Mouse (Mus musculus): ENCODE data around the gene Rfc5. TPM values are rescaled to one million over a fixed set of nuclear protein-coding genes. Genes with fewer than 3 reads are reported as not detected.

Gene Rfc5
- polyA plus RNA-seq, 1 experiment from 2014 or later = 105 TPM

DNA sequence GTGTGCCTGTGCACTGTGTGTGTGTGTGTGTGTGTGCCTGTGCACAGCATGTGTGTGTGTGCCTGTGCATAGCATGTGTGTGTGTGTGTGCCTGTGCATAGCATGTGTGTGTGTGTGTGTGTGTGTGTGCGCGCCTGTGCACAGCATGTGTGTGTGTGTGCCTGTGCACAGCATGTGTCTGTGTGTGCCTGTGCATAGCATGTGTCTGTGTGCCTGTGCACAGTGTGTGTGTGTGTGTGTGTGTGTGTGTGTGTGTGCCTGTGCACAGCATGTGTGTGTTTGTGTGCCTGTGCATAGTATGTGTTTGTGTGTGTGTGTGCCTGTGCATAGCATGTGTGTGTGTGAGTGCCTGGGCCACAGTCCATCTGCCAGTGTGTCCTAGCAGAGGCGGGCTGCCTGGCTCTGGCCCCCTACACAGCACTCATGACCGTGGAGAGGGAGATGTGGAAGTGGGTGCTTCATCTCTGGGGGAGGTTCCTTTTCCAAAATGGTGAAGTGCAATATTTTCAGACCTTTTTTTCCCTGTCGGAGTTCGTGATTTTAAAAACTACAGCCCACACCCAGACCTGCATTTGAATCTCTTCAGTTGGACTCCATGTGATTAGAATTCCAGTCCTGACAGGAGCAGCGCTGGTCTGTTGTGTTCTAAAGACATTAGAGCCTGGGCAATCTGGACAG lies 14.3 kb downstream of the Rfc5 start:
- Histone ChIP-seq H3K4me1 (replicated peaks) (peaks cover 27% of the 10 kb centered on the region), H3K27ac (peak overlapping the region; percentile 59), H3K9ac (replicated peaks) (no peak overlapping the region), H3K27me3 (no peaks in the 10 kb centered on the region), H3K36me3 (peaks cover 88% of the 10 kb centered on the region), H3K4me2 (no peak overlapping the region), H3K4me3 (replicated peaks) (no peak overlapping the region), H3K9me3 (no peaks in the 10 kb centered on the region)
- WGBS = 82% methylated on average over 7 of the region's 7 CpGs
- ATAC-seq (ENCODE audit: insufficient number of reproducible peaks, insufficient read depth, low FRiP score, low TSS enrichment, low read depth) = no peak

DNA sequence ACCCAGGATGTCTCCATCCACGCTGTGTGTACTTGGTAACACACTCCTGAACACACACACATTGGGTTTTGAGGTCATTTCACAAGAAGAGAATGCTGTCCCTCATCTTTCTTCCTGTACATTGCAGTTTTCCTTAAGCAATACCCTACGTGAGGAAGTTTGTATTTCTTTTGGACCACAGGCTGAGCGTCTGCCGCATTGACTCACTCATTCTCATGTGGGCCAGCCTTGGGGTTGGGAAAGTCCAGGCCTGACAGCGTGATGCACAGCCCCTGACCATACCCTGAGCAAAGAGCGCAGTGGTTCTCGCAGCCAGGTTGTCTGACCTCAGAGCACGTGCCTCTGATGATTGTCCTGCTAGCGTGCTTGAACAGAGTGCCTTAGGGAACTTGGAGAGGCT lies 15.4 kb downstream of the Rfc5 start:
- H3K36me3 ChIP-seq = peaks cover 86% of the 10 kb centered on the region
- H3K4me1 ChIP-seq (replicated peaks) = peaks cover 27% of the 10 kb centered on the region
- no peaks in the 10 kb centered on the region for H3K27me3 ChIP-seq
- H3K4me2 ChIP-seq = no peak overlapping the region
- no peak for ATAC-seq (ENCODE audit: insufficient number of reproducible peaks, insufficient read depth, low FRiP score, low TSS enrichment, low read depth)
- no peak overlapping the region for H3K4me3 ChIP-seq (replicated peaks)
- H3K9ac ChIP-seq (replicated peaks) = no peak overlapping the region
- H3K9me3 ChIP-seq = no peaks in the 10 kb centered on the region
- peak overlapping the region; percentile 59; the same call in 1 of the 2 replicates for H3K27ac ChIP-seq
- 88% methylated on average over 9 of the region's 9 CpGs for WGBS

- no peak for ATAC-seq (ENCODE audit: insufficient number of reproducible peaks, insufficient read depth, low FRiP score, low TSS enrichment, low read depth)
- Histone ChIP-seq H3K4me3 (replicated peaks) (no peak overlapping the region), H3K9ac (replicated peaks) (no peak overlapping the region), H3K27ac (no peak overlapping the region), H3K36me3 (peaks cover 87% of the 10 kb centered on the region), H3K9me3 (no peaks in the 10 kb centered on the region), H3K27me3 (no peaks in the 10 kb centered on the region), H3K4me1 (replicated peaks) (peaks cover 21% of the 10 kb centered on the region), H3K4me2 (no peak overlapping the region)
- 92% methylated on average over 10 of the region's 10 CpGs for WGBS
These were observed 18.3 kb downstream of the Rfc5 start for GRCm38 (mm10) chr5:117370592-117370991.

DNA sequence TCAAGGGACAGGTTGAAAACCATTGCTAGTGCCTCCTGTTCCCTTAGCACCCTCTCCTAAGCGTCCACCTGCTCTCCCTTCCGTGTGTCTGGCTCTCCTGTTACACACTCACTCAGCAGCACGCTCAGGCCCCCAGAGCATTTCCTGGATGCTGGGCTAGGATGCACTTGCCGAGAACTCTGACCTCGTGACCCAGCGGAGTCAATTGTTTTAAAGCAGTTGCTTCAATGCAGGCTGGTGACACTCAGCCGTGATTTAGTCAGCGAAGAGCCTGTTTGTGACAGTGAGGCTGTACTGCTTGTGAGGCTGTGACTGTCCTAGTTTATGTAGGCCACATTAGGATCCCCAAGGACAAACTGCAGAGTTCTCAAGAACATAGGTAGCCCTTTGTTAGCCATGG lies 21.6 kb downstream of the Rfc5 start:
- Histone ChIP-seq H3K9ac (replicated peaks) (no peak overlapping the region), H3K4me2 (no peak overlapping the region), H3K36me3 (peaks cover 84% of the 10 kb centered on the region), H3K4me3 (replicated peaks) (no peak overlapping the region), H3K27ac (no peak overlapping the region), H3K27me3 (no peaks in the 10 kb centered on the region), H3K4me1 (replicated peaks) (peaks cover 10% of the 10 kb centered on the region), H3K9me3 (no peaks in the 10 kb centered on the region)
- no peak for ATAC-seq (ENCODE audit: insufficient number of reproducible peaks, insufficient read depth, low FRiP score, low TSS enrichment, low read depth)
- 47% methylated on average over 8 of the region's 8 CpGs for WGBS

DNA sequence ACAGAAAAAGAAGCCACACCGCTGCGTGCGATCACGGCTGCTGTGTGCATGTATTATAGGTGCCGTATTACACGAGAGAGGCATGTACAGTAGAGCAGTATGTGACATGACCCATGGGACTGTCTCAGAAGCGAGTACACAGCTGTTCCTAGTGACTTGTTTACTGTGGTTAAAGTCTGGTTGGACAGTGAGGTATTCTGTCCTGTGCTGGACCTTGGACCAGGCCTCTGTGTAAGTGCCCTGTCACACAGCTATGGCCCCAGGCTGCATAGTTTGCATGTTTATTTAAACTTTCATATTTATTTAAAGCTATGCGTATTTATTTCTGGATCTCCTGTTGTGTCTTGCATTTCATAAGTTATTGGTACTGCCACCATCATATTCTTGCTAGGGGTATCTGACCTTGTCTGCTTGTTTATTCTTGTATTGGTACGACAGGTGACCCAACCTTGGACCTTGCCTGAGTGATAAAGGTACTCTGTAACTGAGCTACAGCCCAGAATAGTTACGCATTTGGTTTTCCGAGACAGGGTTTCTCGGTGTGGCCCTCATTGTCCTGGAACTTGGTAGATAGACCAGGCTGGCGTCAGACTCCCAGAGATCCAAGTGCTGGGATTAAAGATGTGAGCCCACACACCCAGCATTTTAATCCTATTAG lies 22.8 kb downstream of the Rfc5 start:
- 93% methylated on average over 13 of the region's 13 CpGs for WGBS

GRCm38 (mm10) chr5:117364821-117365220 lies 24.0 kb downstream of the Rfc5 start:
- Histone ChIP-seq H3K4me1 (replicated peaks) (peaks cover 23% of the 10 kb centered on the region), H3K36me3 (peaks cover 60% of the 10 kb centered on the region), H3K4me2 (no peak overlapping the region), H3K27me3 (no peaks in the 10 kb centered on the region), H3K9ac (replicated peaks) (no peak overlapping the region), H3K9me3 (no peaks in the 10 kb centered on the region), H3K4me3 (replicated peaks) (no peak overlapping the region), H3K27ac (no peak overlapping the region)
- 88% methylated on average over 3 of the region's 3 CpGs for WGBS
- ATAC-seq (ENCODE audit: insufficient number of reproducible peaks, insufficient read depth, low FRiP score, low TSS enrichment, low read depth) = no peak

More for the DNA sequence above, 22.8 kb downstream of the Rfc5 start:
- peaks cover 11% of the 10 kb centered on the region for H3K4me1 ChIP-seq (replicated peaks)
- H3K9me3 ChIP-seq = no peaks in the 10 kb centered on the region
- no peak overlapping the region for H3K4me2 ChIP-seq
- H3K4me3 ChIP-seq (replicated peaks) = no peak overlapping the region
- peaks cover 72% of the 10 kb centered on the region for H3K36me3 ChIP-seq
- no peak for ATAC-seq (ENCODE audit: insufficient number of reproducible peaks, insufficient read depth, low FRiP score, low TSS enrichment, low read depth)
- no peak overlapping the region for H3K9ac ChIP-seq (replicated peaks)
- no peak overlapping the region for H3K27ac ChIP-seq
- H3K27me3 ChIP-seq = no peaks in the 10 kb centered on the region

DNA sequence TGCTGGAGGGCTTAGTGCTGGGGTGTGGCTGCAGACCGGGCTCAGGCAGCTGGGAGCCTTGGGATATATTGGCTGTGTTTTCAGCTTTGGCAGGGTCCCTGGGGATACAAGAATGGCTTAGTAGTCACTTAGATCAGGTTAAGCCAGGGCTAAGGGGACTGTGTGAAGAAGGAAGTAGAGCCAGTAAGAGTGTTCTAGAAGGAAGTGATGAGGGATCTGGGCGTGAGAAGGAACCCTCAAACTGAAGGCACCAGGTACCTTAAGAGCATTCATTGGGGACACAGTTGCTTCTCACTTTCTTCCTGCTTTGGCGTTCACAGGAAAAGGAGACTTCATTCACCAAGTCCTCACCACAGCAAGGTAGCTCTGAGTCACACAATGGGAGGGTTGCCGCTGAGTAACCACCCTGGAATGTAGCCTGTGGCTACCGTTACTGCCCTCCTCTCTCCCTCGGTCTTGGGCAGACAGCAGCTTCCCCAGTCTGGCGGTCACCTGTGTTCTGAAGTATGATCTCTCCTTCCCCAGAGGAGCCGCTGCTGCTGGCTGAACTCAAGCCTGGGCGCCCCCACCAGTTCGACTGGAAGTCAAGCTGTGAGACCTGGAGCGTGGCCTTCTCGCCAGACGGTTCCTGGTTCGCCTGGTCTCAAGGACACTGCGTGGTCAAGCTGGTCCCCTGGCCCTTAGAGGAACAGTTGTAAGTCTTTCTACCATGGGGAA lies 25.6 kb downstream of the Rfc5 start:
- peaks cover 34% of the 10 kb centered on the region for H3K4me1 ChIP-seq (replicated peaks)
- no peak overlapping the region for H3K27ac ChIP-seq
- WGBS = 62% methylated on average over 15 of the region's 15 CpGs
- H3K4me2 ChIP-seq = no peak overlapping the region
- H3K36me3 ChIP-seq = peaks cover 46% of the 10 kb centered on the region
- no peak overlapping the region for H3K9ac ChIP-seq (replicated peaks)
- H3K9me3 ChIP-seq = no peaks in the 10 kb centered on the region
- no peak for ATAC-seq (ENCODE audit: insufficient number of reproducible peaks, insufficient read depth, low FRiP score, low TSS enrichment, low read depth)
- H3K4me3 ChIP-seq (replicated peaks) = no peak overlapping the region
- H3K27me3 ChIP-seq = no peaks in the 10 kb centered on the region

DNA sequence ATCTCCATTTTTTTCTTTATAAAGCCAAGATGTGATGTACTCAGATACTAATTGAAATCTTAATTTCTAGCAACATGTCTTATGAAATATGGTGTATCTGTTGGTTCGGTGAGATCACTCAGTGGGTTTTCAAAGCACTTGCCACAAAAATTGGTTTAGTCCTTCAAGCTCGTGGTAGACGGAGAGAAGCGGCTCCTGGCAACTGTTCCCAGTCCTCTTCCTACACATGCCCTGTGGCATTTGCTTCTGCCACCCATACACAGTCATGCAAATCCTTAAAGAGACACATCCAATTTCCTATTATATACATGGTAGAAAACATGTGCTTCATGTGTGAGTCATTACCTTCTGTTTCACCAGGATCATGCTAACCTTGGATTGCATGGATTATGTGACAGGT lies 27.3 kb downstream of the Rfc5 start:
- H3K4me3 ChIP-seq (replicated peaks) = no peak overlapping the region
- H3K27me3 ChIP-seq = no peaks in the 10 kb centered on the region
- no peak overlapping the region for H3K27ac ChIP-seq
- no peaks in the 10 kb centered on the region for H3K9me3 ChIP-seq
- peaks cover 31% of the 10 kb centered on the region for H3K36me3 ChIP-seq
- WGBS = 93% methylated on average over 4 of the region's 4 CpGs
- no peak for ATAC-seq (ENCODE audit: insufficient number of reproducible peaks, insufficient read depth, low FRiP score, low TSS enrichment, low read depth)
- H3K4me1 ChIP-seq (replicated peaks) = peaks cover 38% of the 10 kb centered on the region
- no peak overlapping the region for H3K9ac ChIP-seq (replicated peaks)
- H3K4me2 ChIP-seq = no peak overlapping the region

DNA sequence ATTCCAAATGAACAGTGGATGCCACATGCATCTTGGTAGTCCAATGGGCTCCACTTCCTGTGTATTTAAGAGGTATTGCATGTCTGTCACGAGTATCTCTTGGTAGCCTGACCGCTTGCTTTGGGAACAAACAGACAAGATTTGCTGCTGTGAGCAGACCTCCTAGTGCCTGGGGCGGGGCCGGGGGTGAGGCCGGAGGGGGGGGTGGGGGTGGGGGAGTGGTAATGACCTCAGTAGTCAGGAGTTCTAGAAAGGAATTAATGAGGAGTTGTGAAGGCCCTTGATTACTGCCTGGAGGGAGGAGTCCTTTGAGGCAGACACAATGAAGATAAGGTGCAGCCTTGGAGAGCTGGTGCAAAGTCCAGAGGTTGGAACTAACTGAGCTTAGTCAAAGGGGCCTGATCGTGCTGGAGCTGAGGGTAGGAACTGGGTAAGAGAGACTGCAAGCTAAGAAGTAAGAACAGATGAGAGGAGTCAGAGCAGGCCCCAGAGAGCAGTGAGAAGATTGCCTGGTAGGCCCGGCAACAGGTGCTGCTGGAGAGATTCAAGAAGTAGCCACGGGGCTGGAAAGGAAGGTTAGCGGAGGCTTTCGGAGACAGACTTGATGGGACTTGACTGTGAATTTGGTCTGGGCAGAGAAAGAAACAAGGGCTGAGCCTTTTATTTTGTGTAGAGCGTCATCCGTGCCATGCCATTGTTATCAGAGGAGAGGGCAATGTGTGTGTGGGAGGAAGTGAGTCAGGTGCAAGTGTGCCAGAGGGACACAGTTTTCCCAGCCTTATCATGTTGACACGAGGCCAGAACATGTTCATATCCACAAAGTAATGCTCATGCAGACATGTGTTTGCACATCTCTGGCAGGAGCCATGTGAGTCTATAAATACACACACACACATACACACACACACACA lies 28.0 kb downstream of the Rfc5 start:
- no peaks in the 10 kb centered on the region for H3K27me3 ChIP-seq
- H3K9ac ChIP-seq (replicated peaks) = no peak overlapping the region
- no peak overlapping the region for H3K4me3 ChIP-seq (replicated peaks)
- peaks cover 45% of the 10 kb centered on the region for H3K4me1 ChIP-seq (replicated peaks)
- H3K27ac ChIP-seq = 0 out of 2 replicates have a peak overlapping the region, but pooled peaks have one; percentile 23
- peaks cover 25% of the 10 kb centered on the region for H3K36me3 ChIP-seq
- H3K4me2 ChIP-seq = peak overlapping the region; percentile 19; the same call in 1 of the 2 replicates
- ATAC-seq (ENCODE audit: insufficient number of reproducible peaks, insufficient read depth, low FRiP score, low TSS enrichment, low read depth) = no peak
- 41% methylated on average over 13 of the region's 13 CpGs for WGBS
- H3K9me3 ChIP-seq = no peaks in the 10 kb centered on the region

GRCm38 (mm10) chr5:117360228-117360515 lies 28.7 kb downstream of the Rfc5 start:
- no peak overlapping the region for H3K4me3 ChIP-seq (replicated peaks)
- H3K9ac ChIP-seq (replicated peaks) = no peak overlapping the region
- 0 out of 2 replicates have a peak overlapping the region, but pooled peaks have one; percentile 4 for H3K4me2 ChIP-seq
- peaks cover 18% of the 10 kb centered on the region for H3K36me3 ChIP-seq
- peaks cover 50% of the 10 kb centered on the region for H3K4me1 ChIP-seq (replicated peaks)
- ATAC-seq (ENCODE audit: insufficient number of reproducible peaks, insufficient read depth, low FRiP score, low TSS enrichment, low read depth) = no peak
- H3K9me3 ChIP-seq = no peaks in the 10 kb centered on the region
- no peak overlapping the region for H3K27ac ChIP-seq
- H3K27me3 ChIP-seq = no peaks in the 10 kb centered on the region
- 60% methylated on average over 13 of the region's 13 CpGs for whole genome bisulfite sequencing

Data from limb, embryonic 12.5 days (tissue).